Mouse (Mus musculus) right cerebral cortex, adult 2 months (tissue): ENCODE measurements around the gene Nid2.
A peak's percentile ranks its signal among the peaks of the same experiment; 100 is the strongest.

Source experiments
- DNase-seq, 2 experiments: peaks; one replicate each; pipeline ENCODE4 v3.0.0; 2021 to 2022; ENCODE audit warnings: low spot score in 2 of 2

Nid2 gene

GRCm38 (mm10) chr14:19858808-19859776, 108.0 kb downstream of the Nid2 start:
- DNase-seq, result peak; percentile 57 to 62

GRCm38 (mm10) chr14:19860281-19860680, 109.2 kb downstream of the Nid2 start:
- DNase-seq, result no peak
